Mouse (Mus musculus) heart, embryonic 16.5 days (tissue): Measurements from ENCODE around the gene Olfr312. TPM values are rescaled to one million over a fixed set of nuclear protein-coding genes. Genes with fewer than 3 reads are reported as not detected.
A peak's percentile ranks its signal among the peaks of the same experiment; 100 is the strongest.
"Not testable (repeated sequence)": the region's sequence is repeated elsewhere in the genome, so short reads cannot be mapped to it uniquely, and the experiment has no call there.

Experiments
- ATAC-seq: fragments of 200-750 bp; cut with Nextera tagmentation; replicated peaks from 2 replicates; pipeline ENCODE4 v1.8.0; 2017; ENCODE audit warnings: moderate number of reproducible peaks; ENCODE audit not compliant: insufficient read depth, low FRiP score; ENCODE audit errors: extremely low read depth
- H3K27ac ChIP-seq: fragments of 300-500 bp; sonication (generic); 2 replicates; pipeline ENCODE4 v1.5.1; 2014; ENCODE audit warnings: mild to moderate bottlenecking, low read length, control low read depth, moderate library complexity
- H3K27me3 ChIP-seq: fragments of 300-500 bp; sonication (generic); 2 replicates; pipeline ENCODE4 v1.6.1; 2014; ENCODE audit warnings: low read length, mixed read lengths; ENCODE audit not compliant: control insufficient read depth, insufficient read depth
- H3K36me3 ChIP-seq: fragments of 300-500 bp; sonication (generic); 2 replicates; pipeline ENCODE4 v1.6.1; 2014; ENCODE audit not compliant: control insufficient read depth, insufficient read depth
- H3K4me1 ChIP-seq: fragments of 300-500 bp; sonication (generic); 2 replicates; pipeline ENCODE4 v1.6.1; 2014; ENCODE audit warnings: low read length, mixed read lengths; ENCODE audit not compliant: control insufficient read depth, insufficient read depth
- H3K4me2 ChIP-seq: fragments of 300-500 bp; sonication (generic); 2 replicates; pipeline ENCODE4 v1.6.1; 2014; ENCODE audit warnings: low read depth, mild to moderate bottlenecking, control low read depth, low read length
- H3K4me3 ChIP-seq: fragments of 300-500 bp; sonication (generic); 2 replicates; pipeline ENCODE4 v1.5.1; 2014; ENCODE audit warnings: mild to moderate bottlenecking, control low read depth, low read length
- H3K9ac ChIP-seq: fragments of 300-500 bp; sonication (generic); 2 replicates; pipeline ENCODE4 v1.6.1; 2014; ENCODE audit warnings: low read length, control low read depth
- H3K9me3 ChIP-seq: fragments of 300-500 bp; sonication (generic); replicated peaks from 2 replicates; pipeline ENCODE4 v1.6.1; 2016; ENCODE audit warnings: low read length; ENCODE audit not compliant: control insufficient read depth
- WGBS: fragments of 180-500 bp; shearing (Covaris S2); extraction: QIAGEN DNeasy Blood & Tissue Kit; methylation state at CpG from one replicate; pipeline ENCODE4 v1.1.7; 2014; 5-methylcytosine and 5-hydroxymethylcytosine counted together
- polyA plus RNA-seq: library from polyadenylated mRNA; unstranded; fragments of >200 nt; fragmentation: Nextera tagmentation; extraction: Ambion mirVana; gene quantifications from 2 replicates; pipeline ENCODE4 v1.2.1, GENCODE M21; 2015

Gene Olfr312
- 0.25 TPM in 1 of 2 replicates, not detected in the other for polyA plus RNA-seq

GRCm38 (mm10) chr11:58828937-58829336 is at the start of gene Olfr312:
Olfr312 (plus strand) TSS chr11:58829237.
- not testable (repeated sequence) for H3K4me1 ChIP-seq, ATAC-seq, H3K4me3 ChIP-seq, H3K9me3 ChIP-seq, H3K27me3 ChIP-seq, H3K36me3 ChIP-seq, H3K9ac ChIP-seq, H3K27ac ChIP-seq, H3K4me2 ChIP-seq

DNA sequence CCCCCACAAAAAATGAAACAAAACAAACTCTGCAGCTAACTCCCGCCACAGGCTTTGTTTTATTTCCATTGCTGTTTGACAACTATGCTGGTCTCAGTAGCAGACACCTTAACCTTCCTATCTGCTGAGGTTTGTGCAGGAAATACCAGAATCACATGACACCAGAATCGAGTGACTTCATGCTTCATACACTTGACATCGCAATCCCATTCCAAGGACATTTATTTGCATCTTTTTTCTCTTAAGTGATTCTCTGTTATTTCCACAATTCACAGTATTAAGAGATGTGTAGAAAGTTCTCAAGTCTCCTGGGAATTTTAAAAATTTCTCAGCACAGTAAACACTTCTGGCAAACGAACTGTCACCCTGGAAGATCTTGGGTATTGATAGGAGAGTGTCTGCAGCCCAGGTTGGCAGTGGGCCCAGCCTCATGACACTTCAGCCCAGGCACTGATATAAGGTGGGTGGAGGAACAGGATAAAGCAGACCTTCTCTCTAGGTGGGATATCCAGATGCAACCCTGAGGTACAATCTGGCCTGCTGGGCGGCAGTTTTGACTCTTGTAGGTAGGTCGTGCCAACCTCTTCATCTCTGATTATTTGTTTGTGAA is 46.5 kb upstream of the Olfr312 start, which contains the start of gene Olfr314:
TSS of gene Olfr314 (plus strand) at position 473 of the 610 bp plus-strand sequence.
- Histone ChIP-seq H3K27ac (no peak within 1 kb of the TSS), H3K9me3 (no peaks in the 10 kb centered on the region), H3K4me3 (no peak within 1 kb of the TSS), H3K4me1 (peaks cover 2% of the 10 kb centered on the region; the same call in 1 of the 2 replicates), H3K9ac (no peak within 1 kb of the TSS), H3K4me2 (no peak within 1 kb of the TSS), H3K27me3 (no peaks in the 10 kb centered on the region), H3K36me3 (no peaks in the 10 kb centered on the region)
- WGBS, result 43% methylated on average over 6 of the region's 6 CpGs
- ATAC-seq, result no peak

DNA sequence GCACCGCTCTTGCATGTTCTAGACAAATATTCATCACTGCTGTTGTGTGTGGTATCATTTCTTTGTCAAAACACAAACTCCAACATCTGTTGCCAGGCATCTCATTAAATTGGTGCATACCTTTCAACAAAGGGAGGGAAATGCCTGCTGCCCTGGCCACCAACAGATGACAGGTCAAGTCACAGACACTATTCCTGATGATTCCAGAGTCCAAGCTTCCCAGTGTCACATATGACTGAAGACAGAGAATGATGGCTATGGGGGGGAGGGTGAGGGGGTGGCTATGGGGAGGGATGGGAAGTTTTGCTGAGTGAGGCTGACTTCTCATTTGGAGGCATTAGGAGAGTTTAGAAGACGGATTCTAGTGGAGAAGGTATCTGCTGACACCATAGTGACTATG is 44.9 kb upstream of the Olfr312 start:
- H3K27ac ChIP-seq, result no peak overlapping the region
- no peaks in the 10 kb centered on the region for H3K36me3 ChIP-seq
- H3K27me3 ChIP-seq, result no peaks in the 10 kb centered on the region
- ATAC-seq, result peak; percentile 58
- H3K4me1 ChIP-seq, result peaks cover 2% of the 10 kb centered on the region; the same call in 1 of the 2 replicates
- no peak overlapping the region for H3K9ac ChIP-seq
- H3K4me2 ChIP-seq, result no peak overlapping the region
- no peak overlapping the region for H3K4me3 ChIP-seq
- no peaks in the 10 kb centered on the region for H3K9me3 ChIP-seq
- 60% methylated on average over 2 of the region's 2 CpGs for WGBS

DNA sequence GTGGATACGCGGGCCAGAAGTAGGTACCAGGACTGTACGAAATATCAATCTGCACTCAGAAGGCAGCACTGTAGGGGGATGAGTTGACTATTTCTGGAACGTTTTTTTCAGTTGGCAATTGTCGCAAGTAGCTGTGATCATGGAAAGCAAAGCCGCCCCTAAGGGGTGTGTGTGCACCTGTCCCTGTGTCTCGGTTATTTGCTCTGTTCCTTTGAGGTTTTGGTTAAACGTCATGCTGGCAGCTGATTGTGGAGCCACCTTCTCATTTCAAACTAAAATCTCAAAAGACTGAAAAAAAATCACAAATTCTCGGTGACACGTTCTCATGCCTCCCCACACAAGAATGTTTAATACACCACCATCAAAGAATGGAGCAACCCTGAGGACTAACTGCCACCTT is 41.4 kb upstream of the Olfr312 start:
- Histone ChIP-seq H3K36me3 (no peaks in the 10 kb centered on the region), H3K27ac (no peak overlapping the region), H3K4me1 (peaks cover 2% of the 10 kb centered on the region; the same call in 1 of the 2 replicates), H3K4me2 (no peak overlapping the region), H3K9ac (no peak overlapping the region), H3K9me3 (no peaks in the 10 kb centered on the region), H3K27me3 (no peaks in the 10 kb centered on the region), H3K4me3 (no peak overlapping the region)
- no peak for ATAC-seq
- WGBS, result 76% methylated on average over 10 of the region's 10 CpGs

- no peak overlapping the region for H3K9ac ChIP-seq
- H3K4me2 ChIP-seq, result no peak overlapping the region
- no peak overlapping the region for H3K27ac ChIP-seq
- no peak overlapping the region for H3K4me3 ChIP-seq
- no peak for ATAC-seq
- no peaks in the 10 kb centered on the region for H3K9me3 ChIP-seq
- no peaks in the 10 kb centered on the region for H3K27me3 ChIP-seq
- H3K36me3 ChIP-seq, result no peaks in the 10 kb centered on the region
- WGBS, result 72% methylated on average over 8 of the region's 8 CpGs
- H3K4me1 ChIP-seq, result no peaks in the 10 kb centered on the region
These were observed 40.7 kb upstream of the Olfr312 start for GRCm38 (mm10) chr11:58788346-58788745.

GRCm38 (mm10) chr11:58789532-58789931 is 39.5 kb upstream of the Olfr312 start:
- H3K4me3 ChIP-seq, result no peak overlapping the region
- ATAC-seq, result no peak
- H3K9ac ChIP-seq, result no peak overlapping the region
- no peaks in the 10 kb centered on the region for H3K9me3 ChIP-seq
- no peak overlapping the region for H3K4me2 ChIP-seq
- H3K36me3 ChIP-seq, result no peaks in the 10 kb centered on the region
- WGBS, result 29% methylated on average over 3 of the region's 3 CpGs
- no peaks in the 10 kb centered on the region for H3K4me1 ChIP-seq
- no peaks in the 10 kb centered on the region for H3K27me3 ChIP-seq
- H3K27ac ChIP-seq, result no peak overlapping the region

DNA sequence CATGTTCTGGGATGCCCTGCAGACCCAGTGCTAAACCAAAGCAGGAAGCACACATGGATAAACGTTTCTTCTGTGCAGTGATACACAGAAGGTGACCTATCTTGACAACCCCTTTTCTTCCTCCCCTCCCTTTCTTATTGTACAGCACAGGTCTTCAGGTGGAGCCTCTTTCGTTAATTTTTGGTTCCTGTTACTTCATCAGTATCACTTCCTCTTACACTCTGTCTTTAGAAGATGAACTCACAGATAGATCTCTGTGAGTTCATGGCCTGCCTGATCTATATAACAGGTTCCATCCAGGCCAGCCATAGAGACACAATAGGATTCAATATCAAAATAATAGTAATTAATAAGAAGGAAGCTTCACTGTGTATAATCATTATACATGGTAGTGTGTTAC is 39.0 kb upstream of the Olfr312 start:
- ATAC-seq, result no peak
- Histone ChIP-seq H3K36me3 (no peaks in the 10 kb centered on the region), H3K4me3 (no peak overlapping the region), H3K9ac (no peak overlapping the region), H3K27ac (no peak overlapping the region), H3K9me3 (no peaks in the 10 kb centered on the region), H3K4me2 (no peak overlapping the region), H3K4me1 (no peaks in the 10 kb centered on the region), H3K27me3 (no peaks in the 10 kb centered on the region)
- 43% methylated on average over 2 of the region's 2 CpGs for WGBS

DNA sequence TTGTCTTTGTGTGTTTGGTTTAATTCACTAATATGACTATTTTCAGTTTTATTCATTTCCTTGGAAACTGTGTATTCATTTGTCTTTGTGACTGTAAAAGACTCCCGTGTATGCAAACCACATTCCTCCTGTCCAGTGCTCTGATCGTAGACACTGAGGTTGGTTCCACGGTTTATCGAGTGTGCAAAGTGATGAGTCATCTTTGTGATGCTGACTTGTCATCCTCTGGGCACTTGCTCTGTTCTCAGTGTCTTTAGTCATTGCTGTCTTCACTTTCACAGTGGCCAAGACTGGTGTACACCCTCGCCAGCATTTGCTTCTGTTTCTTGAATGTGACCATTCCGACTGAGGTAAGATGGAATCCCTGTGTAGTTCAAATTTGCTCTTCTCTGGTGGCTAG is 38.4 kb upstream of the Olfr312 start:
- H3K36me3 ChIP-seq, result no peaks in the 10 kb centered on the region
- H3K4me1 ChIP-seq, result no peaks in the 10 kb centered on the region
- no peak overlapping the region for H3K27ac ChIP-seq
- no peak for ATAC-seq
- H3K4me2 ChIP-seq, result no peak overlapping the region
- no peaks in the 10 kb centered on the region for H3K9me3 ChIP-seq
- no peak overlapping the region for H3K9ac ChIP-seq
- no peaks in the 10 kb centered on the region for H3K27me3 ChIP-seq
- no peak overlapping the region for H3K4me3 ChIP-seq
- 56% methylated on average over 6 of the region's 6 CpGs for WGBS

DNA sequence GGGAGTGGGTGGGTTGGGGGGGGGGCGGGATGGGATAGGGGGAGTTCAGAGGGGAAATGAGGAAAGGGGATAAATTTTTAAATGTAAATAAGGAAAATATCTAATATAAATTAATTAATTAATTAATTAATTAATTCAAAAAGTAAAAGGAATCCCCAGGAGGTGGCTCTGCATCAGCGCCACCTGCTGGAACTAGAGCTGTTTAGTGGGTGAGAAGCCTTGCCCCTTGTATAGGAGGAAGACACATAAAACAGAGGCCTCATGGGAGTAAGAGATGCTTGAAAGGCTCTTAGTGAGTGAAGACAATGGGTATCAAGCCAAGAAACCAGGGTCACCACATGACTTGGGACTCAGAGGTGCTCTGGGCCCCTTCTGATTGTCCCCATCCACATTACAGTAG is 33.2 kb upstream of the Olfr312 start:
- 77% methylated on average over 2 of the region's 2 CpGs for WGBS
- H3K4me3 ChIP-seq, result no peak overlapping the region
- no peak overlapping the region for H3K4me2 ChIP-seq
- no peak overlapping the region for H3K9ac ChIP-seq
- no peaks in the 10 kb centered on the region for H3K4me1 ChIP-seq
- no peaks in the 10 kb centered on the region for H3K9me3 ChIP-seq
- no peak overlapping the region for H3K27ac ChIP-seq
- H3K27me3 ChIP-seq, result no peaks in the 10 kb centered on the region
- H3K36me3 ChIP-seq, result no peaks in the 10 kb centered on the region
- no peak for ATAC-seq
